Mouse (Mus musculus) adrenal gland, adult 8-10 months (tissue): ENCODE data around the gene Foxk1. TPM values are rescaled to one million over a fixed set of nuclear protein-coding genes. Genes with fewer than 3 reads are reported as not detected.
A peak's percentile ranks its signal among the peaks of the same experiment; 100 is the strongest.

Experiments used
- DNase-seq: peaks from one replicate; pipeline ENCODE4 v3.0.0; 2022
- total RNA-seq, 4 experiments: library from RNA; stranded (reverse); gene quantifications; 2 replicates each; pipeline ENCODE4 v1.2.4; 2022

Gene Foxk1
- total RNA-seq, 4 experiments from 2014 or later: 24.8 to 30.9 (median 28.3) TPM

DNA sequence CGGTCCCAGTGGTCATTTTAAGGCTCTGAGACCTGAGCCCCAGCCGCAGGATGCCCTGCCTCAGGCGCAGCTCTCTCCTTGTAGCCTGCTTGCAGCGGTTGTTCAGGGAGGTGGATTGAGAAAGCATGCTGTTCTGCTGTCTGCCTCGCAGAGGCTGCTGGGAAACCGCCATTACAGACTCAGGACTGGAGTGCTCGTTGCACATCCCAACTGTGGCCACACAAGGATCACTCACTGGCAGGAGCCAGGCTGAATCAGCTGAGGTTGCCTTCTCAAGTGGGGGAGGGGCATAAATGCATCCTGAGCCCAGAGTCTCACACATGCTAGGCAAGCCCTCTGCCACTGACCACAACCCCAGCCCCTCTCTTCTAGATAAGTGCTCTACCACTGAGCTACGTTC is 44.4 kb downstream of the Foxk1 start:
- DNase-seq: no peak

DNA sequence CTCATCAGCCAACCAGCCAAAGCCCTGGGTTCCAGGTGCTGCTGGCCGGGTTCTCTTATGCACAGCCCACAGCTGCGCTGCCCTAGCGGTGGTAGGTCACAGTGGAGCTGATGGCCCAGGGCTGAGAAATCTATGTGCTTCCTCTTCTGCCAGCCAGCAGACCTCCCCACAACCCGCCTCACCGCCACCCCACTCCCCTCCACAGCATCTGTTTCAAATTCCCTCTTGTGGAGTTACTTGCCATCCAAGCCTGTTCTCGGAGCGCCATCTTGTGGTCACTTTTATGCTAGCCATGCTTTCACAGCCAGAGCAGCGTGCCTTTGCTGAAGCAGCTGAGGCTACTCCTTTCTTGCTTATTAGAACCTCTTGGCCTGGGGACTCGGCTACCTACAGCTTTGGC is 46.8 kb downstream of the Foxk1 start:
- peak; percentile 72 for DNase-seq

DNA sequence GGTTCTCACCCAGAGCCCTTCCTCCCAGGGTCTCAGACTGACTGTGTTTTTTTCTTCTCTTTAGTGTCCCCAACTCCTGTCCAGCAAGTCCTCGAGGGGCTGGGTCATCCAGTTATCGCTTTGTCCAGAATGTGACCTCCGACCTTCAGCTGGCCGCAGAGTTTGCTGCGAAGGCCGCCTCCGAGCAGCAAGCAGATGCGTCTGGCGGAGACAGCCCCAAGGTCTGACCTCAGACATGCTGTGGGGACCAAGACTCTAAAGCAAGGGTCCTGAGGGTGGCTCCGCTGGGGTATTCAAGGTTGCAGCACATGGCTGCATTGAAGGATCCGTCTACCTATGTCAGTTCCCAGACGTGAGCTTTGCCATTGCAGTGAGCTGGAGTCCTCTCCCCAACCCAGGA is 47.3 kb downstream of the Foxk1 start:
- DNase-seq: no peak

DNA sequence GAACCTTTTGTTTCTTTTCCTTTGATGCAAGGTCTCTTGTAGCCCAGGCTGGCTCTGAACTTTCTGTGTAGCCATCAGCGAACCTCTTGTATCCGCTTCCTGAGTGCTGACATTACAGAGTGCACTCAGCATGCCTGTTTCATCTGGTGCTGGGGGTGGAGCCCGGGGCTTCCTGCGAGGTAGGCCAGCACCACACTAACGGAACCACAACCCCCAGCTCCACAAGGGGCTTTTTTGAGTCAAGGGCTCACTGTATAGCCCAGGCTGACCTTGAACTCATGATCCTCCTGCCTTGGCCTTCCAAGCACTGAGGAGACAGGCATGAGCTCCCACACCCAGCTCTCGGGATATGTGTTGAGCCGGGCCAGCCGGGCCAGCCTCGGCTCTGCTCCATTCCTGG is 49.5 kb downstream of the Foxk1 start:
- no peak for DNase-seq

DNA sequence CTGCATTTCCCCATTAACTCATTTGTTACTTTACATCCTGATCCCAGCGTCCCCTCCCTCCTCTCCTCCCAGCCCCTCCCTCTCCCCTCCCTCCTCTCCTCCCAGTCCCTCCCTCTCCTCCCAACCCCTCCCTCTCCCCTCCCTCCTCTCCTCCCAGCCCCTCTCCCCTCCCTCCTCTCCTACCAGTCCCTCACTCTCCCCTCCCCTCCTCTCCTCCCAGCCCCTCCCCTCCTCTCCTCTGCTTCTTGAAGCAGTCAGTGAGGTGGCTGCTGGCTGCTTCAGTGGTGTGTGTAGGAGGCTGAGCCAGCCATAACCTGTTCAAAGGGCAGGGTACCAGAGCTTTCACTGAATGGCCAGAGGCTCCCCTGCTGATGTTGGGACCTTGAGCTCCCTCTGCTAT is 50.5 kb downstream of the Foxk1 start:
- no peak for DNase-seq

DNA sequence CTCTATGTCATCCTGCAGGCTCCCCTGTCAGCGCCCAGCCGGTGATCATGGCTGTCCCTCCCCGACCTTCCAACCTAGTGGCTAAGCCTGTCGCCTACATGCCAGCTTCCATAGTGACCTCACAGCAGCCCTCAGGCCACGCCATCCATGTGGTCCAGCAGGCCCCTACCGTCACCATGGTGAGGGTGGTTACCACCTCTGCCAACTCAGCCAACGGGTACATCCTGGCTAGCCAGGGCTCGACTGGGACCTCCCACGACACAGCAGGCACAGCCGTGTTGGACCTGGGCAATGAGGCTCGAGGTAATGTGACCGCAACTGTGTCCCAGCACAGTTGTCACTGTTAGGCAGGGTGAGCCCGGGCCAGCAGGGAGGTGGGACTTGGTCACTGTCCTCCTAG is 52.4 kb downstream of the Foxk1 start:
- DNase-seq: no peak

DNA sequence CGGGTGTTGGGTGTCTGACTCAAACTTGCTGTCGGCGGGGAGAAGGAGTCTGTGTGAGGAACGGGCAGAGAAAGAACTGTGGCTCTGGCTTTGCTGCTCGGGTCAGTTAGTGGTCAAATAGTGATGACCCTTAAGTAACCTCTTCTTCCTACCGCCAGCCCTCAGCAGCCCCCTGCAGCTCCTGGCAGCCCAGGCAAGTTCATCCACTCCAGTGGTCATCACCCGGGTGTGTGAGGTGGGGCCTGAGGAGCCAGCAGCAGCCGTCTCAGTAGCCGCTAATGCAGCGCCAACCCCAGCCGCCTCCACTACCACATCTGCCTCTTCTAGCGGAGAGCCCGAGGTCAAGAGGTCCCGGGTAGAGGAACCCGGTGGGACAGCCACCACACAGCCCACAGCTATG is 55.0 kb downstream of the Foxk1 start:
- DNase-seq: no peak

DNA sequence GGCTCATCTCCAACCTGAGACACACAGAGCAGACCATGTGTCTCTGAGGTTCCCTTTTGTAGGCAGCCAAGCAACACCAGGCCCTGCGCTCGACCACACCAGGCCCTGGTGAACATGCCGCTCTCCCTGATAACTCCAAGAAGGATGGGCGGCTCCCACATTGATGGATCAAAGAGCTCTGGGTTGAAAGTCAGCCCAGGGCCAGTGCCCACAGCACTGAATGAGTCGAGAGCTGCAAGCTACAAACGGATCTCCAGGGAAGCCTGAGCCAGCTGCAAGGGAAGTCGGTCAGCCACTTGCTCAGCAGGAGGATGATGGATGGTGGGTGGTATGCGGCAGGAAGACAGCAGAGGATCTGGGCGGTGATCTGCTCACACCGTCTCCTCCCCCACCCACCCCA is 56.0 kb downstream of the Foxk1 start:
- DNase-seq: no peak

DNA sequence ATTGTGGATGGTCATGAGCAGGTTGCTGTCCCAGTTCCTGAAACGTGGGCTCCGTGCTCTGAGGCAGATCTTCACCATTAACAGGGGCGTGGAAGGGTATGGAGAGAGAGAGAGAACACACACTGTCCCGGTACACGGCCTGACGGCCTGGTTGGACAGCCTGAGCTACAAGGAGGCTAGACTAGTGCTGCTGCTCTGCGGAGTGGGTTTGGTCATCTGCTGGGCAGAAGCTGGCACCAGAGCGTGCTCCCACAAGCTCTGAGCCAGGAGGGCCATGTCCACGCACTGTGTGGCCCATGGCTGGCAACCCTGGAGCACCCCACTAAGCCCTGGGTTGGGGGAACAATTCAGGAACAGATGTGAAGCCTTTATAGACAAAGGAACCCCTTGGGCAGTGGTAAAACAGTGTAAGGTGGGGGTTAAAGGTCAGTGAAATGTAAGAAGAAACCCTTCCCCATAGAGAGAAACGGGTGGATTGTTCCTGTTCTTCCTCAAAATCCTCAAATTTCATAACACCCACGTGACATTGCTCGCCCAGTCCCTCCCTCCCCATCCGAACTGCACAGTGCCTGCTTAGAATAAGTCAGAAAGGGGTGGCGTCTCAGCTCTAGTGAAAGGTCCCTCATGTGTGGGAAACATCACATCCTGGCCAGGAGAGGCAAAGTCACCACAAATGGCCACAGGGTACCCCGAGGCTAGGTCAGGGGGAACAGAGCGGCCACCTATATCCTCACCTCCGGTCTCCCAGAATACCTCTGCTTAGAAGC is 57.7 kb downstream of the Foxk1 start:
- DNase-seq: no peak

DNA sequence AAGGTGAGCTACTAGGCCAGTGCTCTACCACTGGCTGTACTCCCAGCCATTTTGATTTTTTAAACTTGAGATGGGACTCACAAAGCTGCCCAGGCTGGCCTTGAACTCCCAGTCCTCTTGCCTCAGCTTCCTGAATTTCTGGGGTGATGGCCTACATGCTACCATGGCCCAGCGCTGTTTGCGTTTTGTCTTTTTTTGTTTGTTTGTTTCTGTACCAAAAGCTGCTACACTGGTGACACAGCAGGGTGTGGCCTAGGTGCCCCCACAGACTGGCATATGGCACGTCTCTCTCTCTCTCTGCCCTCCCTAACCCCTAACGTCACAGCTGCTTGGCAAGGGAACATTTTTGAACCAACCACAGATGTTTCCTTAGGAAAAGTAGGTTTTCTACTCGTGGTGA is 58.5 kb downstream of the Foxk1 start:
- no peak for DNase-seq

DNA sequence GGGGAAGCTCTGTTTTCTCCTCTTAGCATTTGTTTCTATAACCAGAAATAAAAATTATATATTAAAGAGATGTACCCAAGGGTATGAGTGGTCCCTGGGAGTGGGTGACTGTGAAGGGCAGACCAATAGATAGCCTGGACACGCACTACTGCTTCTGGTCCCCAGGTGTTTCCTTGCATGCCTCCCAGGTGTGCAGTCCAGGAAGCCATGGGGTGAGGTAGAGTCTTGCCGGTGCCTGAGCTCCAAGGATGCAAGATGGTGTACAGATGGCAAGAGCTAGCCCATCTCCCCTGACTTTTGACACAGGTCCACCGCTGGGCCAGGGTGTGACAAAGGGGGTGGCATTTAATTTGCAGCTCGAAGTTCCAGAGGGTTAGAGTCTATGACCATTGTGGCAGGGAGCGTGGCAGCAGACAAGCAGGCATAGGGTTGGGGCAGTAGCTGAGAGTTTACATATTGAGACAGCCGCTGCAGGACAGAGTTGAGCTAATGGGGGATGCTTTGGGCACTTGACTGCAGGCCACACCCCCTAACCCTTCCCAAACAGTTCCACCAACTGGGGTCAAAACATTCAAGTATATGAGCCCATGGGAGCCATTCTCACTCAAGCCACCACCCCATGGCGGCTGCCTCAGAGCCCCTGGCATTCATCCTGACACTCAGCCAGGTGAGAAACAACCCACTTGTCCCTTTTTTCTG is 60.8 kb downstream of the Foxk1 start:
- DNase-seq: no peak

DNA sequence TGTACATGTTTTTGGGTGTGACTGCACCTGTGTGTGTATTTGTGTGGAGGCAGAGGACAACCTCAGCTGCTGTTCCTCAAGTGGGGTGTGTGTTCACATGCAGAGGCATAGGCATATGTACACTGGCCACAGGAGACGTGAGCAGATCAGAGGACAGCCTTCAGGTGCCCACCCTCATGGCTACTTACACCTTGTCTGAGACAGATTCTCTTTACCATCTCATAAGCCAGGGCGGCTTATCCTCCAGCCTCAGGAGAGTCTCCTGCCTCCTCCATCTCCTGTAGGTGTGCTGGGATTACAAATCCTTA is 61.3 kb downstream of the Foxk1 start:
- DNase-seq: no peak

DNA sequence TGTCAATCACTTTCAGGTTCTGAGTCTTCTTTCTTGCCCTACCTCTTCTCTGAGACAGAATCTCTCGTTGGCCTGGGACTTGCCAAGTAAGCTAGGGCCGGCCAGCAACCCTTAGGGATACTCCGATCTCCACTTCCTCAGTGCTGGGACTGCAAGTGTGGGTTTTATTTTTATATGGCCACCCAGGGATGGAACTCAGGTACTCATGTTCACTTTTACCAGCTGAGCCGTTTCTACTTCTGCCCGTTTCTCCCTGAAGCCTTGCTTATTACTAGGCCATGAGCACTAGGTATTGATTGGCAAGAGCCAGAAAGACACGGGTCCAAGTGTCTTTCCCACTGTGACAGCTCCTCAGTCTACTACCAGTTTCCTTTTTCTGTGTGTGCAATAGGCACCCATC is 61.7 kb downstream of the Foxk1 start:
- DNase-seq: no peak

DNA sequence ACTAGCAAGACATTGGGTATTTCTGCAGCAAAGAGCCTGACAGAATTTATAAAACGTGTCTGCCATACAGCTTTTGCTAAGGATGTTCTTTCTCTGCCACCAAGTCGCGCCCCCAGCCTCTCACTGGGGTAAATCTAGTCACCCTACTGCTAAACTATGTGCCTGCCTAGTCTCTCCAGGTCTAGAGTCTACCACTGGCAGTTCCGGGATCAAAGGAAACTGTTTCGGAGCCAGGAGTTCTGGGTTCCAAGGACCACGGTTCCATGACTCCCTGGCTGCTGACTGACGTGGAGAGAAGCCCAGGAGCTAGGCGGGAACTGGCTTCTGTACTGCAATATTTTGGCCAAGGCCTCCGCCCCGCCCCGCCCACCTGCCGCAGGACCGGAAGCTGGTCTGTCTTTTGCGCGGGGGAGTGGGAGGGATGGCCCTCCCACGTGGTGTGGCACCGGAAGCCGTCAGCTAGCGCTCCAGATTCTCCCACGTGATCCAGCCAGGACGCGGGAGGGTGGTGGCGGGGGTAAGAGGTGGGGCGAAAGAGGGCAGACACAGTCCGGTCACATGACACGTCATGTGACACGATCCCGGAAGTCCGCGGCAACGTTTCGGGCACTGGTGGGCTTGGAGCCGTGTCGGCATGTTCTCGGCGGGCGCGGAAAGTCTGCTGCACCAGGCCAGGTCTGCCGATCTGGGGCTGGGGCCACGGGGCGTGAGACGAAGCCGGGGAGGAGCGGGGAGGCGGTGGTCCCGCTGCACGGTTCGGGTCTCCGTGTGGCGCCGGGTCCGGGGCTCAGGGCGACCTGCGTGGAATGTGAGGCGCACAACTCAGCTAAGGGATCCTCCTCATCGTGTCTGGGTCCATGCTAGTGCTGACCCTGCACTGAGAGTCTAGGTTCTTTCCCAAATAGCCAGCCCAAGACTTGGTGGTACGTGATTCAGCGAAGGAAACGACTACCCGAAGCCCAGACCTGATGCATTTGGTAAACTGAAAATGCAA is 62.5 kb downstream of the Foxk1 start, which contains the start of gene Ap5z1:
Gene Ap5z1, plus strand, starts transcription at position 484 of the 994 bp plus-strand sequence.
- DNase-seq: peak; percentile 96

DNA sequence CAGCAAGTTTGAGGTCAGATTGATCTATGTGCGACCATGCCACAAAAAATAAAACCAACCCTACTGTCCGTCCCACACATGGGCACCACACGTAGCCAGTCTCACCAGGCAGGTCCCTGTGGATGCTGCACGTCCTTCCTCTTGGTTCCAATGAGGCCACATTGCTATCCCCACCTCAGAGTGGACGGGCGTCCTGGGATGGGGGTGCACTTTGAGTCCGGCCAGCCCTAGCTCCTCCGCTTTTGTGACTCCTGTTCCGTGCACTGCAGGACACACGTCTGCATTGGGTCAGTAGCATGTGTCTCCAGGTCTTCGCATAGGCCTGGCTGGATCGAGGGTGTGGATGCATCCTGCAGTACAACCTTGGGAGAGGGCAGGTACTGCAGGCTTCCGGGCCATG is 67.1 kb downstream of the Foxk1 start:
- DNase-seq: no peak

DNA sequence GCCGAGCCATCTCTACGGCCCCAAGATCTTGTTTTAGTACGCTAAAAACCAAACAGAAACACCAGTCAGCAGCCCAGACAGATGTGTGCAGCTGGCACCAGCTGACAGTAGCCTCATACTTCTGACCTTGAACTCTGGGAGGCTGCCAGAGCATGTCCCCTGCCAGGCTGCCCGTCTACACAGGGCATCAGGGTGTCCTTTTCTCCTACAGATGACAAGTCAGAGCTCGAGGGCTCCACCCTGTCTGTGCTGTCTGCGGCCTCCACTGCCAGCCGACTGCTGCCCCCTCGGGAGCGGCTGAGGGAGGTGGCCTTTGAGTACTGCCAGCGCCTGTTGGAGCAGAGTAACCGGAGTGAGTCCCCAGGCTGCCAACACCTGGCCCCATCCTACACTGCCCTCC is 68.5 kb downstream of the Foxk1 start:
- no peak for DNase-seq

DNA sequence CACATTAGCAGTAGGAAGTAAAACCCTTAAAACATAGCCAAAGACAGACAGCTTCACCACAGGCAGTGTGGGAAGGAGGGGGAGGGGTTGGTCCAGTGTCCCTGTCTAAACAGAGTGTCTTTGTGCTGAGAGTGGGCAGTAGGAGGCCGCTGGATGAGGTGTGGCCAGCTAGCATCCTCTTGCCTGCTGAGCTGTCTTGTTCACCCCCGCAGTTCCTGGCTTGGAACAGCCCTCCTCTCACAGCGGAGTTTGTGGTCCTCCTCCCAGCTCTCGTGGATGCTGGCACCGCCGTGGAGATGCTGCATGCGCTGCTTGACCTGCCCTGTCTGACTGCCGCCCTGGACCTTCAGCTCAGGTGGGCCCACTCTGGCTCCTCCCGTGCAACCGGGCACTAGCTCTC is 72.4 kb downstream of the Foxk1 start:
- DNase-seq: no peak

DNA sequence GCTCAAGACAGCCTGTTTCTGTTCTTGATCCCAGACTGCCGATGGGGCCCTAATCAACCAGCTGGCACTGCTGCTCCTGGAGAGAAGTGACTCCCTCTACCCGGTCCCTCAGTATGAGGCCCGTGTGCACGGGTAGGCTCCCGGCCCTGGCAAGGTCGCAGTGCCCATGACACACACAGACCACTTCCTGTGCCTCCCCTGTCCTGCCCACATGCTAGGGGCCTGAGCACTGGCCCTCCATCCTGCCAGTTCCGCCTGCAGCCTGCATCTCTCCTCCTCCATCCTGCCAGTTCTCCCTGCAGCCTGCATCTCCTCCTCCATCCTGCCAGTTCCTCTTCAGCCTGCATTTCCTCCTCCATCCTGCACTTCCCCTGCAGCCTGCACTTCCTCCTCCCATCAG is 74.4 kb downstream of the Foxk1 start:
- DNase-seq: no peak

DNA sequence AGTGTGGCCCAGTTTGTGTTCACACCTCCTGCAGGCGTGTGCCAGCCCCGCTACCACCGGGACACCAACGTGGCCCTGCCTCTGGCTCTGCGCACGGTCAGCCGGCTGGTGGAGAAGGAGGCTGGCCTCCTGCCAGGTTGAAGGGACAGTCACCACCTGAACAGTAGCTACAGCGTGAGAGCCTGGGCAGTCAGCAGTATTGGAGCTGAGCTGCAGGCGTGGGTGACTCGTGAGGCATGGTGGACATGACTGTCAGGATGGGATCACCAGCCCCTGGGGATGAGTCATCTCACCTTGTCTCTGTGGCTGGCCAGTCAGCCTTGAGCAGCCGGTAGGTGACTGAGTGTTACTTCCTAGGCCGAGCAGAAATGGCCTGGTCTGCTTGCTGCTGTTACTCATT is 76.0 kb downstream of the Foxk1 start:
- peak; percentile 79 for DNase-seq

DNA sequence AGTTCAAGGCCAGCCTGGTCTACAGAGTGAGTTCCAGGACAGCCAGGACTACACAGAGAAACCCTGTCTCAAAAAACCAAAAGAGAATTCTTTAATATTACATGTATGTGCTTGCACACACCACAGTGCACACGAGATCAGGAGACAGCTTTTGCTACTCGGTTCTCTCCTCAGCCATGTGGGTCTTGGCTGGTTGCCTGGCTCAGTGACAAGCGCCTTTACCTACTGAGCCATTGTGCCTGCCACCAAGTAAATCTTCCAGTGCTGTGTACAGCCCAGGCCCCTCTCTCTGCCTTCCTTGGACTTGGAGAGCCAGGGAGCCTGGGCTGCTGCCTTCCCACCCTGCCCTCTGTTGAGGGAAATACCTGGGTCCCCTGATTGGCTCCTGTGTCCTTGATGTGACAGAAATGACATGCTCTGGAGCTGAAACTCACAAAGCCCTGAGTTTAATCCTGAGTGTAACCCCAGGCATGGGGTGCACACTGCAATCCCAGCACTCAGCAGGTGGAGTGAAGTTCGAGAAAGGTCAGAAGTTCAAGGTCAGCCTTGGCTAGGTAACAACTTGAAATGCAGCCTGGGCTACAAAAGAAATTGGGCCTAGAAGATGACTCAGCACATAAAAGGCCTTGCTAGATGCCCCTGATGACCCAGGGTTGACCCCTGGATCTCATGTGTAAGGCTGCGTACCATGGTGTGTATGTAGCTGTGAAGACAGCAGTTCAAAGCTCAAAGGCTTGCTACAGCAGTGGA is 76.7 kb downstream of the Foxk1 start:
- no peak for DNase-seq

DNA sequence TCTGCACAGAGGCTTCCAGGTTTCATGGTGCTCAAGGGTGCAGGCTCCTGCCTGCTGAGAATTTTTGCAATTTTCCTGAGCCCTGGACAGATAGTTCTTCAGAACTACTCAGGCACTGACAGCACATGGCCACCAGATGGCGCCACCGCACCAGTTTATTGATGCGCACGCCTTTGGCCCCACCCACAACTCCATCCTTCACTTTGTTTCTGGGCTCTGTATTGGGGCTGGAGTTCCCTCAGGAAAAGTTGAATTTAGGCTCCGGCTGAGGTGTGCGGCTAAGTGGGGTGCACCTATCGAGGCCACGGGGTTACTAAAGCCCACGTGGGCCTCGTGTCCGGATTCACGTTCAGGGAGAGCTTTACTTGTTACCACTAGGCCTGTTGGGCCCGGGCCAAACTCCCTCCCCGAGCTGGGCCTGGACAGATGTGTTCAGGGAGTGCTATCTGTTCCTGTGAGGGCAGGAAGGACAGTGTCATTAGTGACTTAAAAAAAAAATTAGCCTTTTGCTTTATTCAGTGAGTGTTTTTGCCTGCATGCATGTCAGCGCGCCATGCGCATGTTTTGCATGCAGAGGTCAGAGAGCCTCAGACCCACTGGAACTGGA is 77.6 kb downstream of the Foxk1 start:
- peak; percentile 62 for DNase-seq

DNA sequence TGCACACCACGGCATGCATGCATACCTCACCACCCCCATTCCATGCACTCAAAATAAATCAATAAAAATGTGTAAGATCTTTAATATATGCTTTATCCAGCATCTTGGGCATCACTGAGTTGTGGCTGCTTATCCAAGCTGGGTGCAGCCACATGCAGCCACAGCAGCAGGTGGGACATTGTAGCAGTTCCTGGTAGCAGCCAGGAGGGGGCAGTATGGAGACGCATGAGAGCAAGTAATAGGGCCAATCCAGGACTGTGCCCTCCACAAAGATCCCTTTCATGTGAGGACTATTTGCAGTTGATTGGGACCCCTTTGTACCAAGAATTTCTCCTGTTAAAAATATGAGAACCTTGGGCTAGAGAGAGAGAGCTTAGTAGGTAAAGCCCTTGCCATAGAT is 81.2 kb downstream of the Foxk1 start:
- no peak for DNase-seq
